Comparison of ENCODE assay signal across 7 mouse cellular contexts in genomic region chr11:102624888-102625407, GRCm38 (mm10). TPM values are rescaled to one million over a fixed set of nuclear protein-coding genes. Genes with fewer than 3 reads are reported as not detected.
A peak's percentile ranks its signal among the peaks of the same experiment; 100 is the strongest.
DNase-seq lines count a peak whose midpoint lies in the region; ATAC-seq lines count a peak whose summit lies in the region.

No protein-coding gene starts in this region.

- no peak overlapping the region for H3K4me3 ChIP-seq in liver, embryonic 12.5 days
- no peak overlapping the region for H3K4me3 ChIP-seq in forebrain, embryonic 12.5 days (replicated peaks)
- H3K4me3 ChIP-seq in limb, embryonic 11.5 days (ENCODE audit: low read depth, low read length) = no peak overlapping the region
- H3K4me3 ChIP-seq in stomach, embryonic 14.5 days (ENCODE audit: low read depth, low read length) = no peak overlapping the region

- peaks cover 13% of the 10 kb centered on the region; the same call in 1 of the 2 replicates for H3K4me1 ChIP-seq in liver, embryonic 12.5 days
- H3K4me1 ChIP-seq in forebrain, embryonic 12.5 days = peaks cover 28% of the 10 kb centered on the region
- peaks cover 36% of the 10 kb centered on the region for H3K4me1 ChIP-seq in limb, embryonic 11.5 days (ENCODE audit: control insufficient read depth, insufficient read depth, low read length)
- H3K4me1 ChIP-seq in stomach, embryonic 14.5 days (ENCODE audit: control insufficient read depth, insufficient read depth, low read length) = peaks cover 23% of the 10 kb centered on the region

- no peaks in the 10 kb centered on the region for H3K36me3 ChIP-seq in liver, embryonic 12.5 days
- H3K36me3 ChIP-seq in forebrain, embryonic 12.5 days (replicated peaks) = no peaks in the 10 kb centered on the region
- no peaks in the 10 kb centered on the region for H3K36me3 ChIP-seq in limb, embryonic 11.5 days (ENCODE audit: control insufficient read depth, insufficient read depth, low read length)
- no peaks in the 10 kb centered on the region for H3K36me3 ChIP-seq in stomach, embryonic 14.5 days (ENCODE audit: control insufficient read depth, insufficient read depth, low read length)

- ATAC-seq in liver, embryonic 12.5 days = no peak
- ATAC-seq in forebrain, embryonic 12.5 days (ENCODE audit: low FRiP score) = peak; percentile 58
- no peak for ATAC-seq in limb, embryonic 11.5 days (ENCODE audit: insufficient number of reproducible peaks, low FRiP score, low TSS enrichment, low read depth)
- ATAC-seq in stomach, embryonic 14.5 days (ENCODE audit: insufficient number of reproducible peaks, insufficient read depth, low FRiP score, low read depth) = peak; percentile 36; the same call in 1 of the 2 replicates

- H3K27me3 ChIP-seq in liver, embryonic 12.5 days (replicated peaks) = peaks cover 4% of the 10 kb centered on the region; the same call in 1 of the 2 replicates
- H3K27me3 ChIP-seq in forebrain, embryonic 12.5 days = no peaks in the 10 kb centered on the region
- no peaks in the 10 kb centered on the region for H3K27me3 ChIP-seq in limb, embryonic 11.5 days (ENCODE audit: control insufficient read depth, insufficient read depth, low read length)
- no peaks in the 10 kb centered on the region for H3K27me3 ChIP-seq in stomach, embryonic 14.5 days (ENCODE audit: control insufficient read depth, insufficient read depth, low read length)

- 56% methylated on average over 14 of the region's 14 CpGs for WGBS in liver, embryonic 12.5 days (ENCODE audit: insufficient replicate concordance)
- 38% methylated on average over 14 of the region's 14 CpGs for WGBS in forebrain, embryonic 12.5 days
- WGBS in limb, embryonic 11.5 days = 26% methylated on average over 14 of the region's 14 CpGs
- 25% methylated on average over 14 of the region's 14 CpGs for WGBS in stomach, embryonic 14.5 days

- H3K9ac ChIP-seq in liver, embryonic 12.5 days = no peak overlapping the region
- no peak overlapping the region for H3K9ac ChIP-seq in forebrain, embryonic 12.5 days
- H3K9ac ChIP-seq in limb, embryonic 11.5 days (ENCODE audit: low read length) = no peak overlapping the region
- H3K9ac ChIP-seq in stomach, embryonic 14.5 days (replicated peaks; ENCODE audit: low read depth, low read length) = no peak overlapping the region

- no peaks in the 10 kb centered on the region for H3K9me3 ChIP-seq in liver, embryonic 12.5 days (replicated peaks)
- H3K9me3 ChIP-seq in forebrain, embryonic 12.5 days = no peaks in the 10 kb centered on the region
- H3K9me3 ChIP-seq in limb, embryonic 11.5 days (ENCODE audit: control insufficient read depth, low read length) = no peaks in the 10 kb centered on the region
- no peaks in the 10 kb centered on the region for H3K9me3 ChIP-seq in stomach, embryonic 14.5 days (ENCODE audit: control insufficient read depth, low read depth, low read length)

- peak overlapping the region; percentile 60 for H3K27ac ChIP-seq in liver, embryonic 12.5 days
- peak overlapping the region; percentile 70 for H3K27ac ChIP-seq in forebrain, embryonic 12.5 days
- H3K27ac ChIP-seq in limb, embryonic 11.5 days (replicated peaks; ENCODE audit: low read depth, low read length) = peak overlapping the region; percentile 86
- peak overlapping the region; percentile 78 for H3K27ac ChIP-seq in stomach, embryonic 14.5 days (ENCODE audit: low read length)

- peak overlapping the region; percentile 24; the same call in 1 of the 2 replicates for H3K4me2 ChIP-seq in liver, embryonic 12.5 days
- H3K4me2 ChIP-seq in forebrain, embryonic 12.5 days = peak overlapping the region; percentile 26
- H3K4me2 ChIP-seq in limb, embryonic 11.5 days (ENCODE audit: low read depth, severe bottlenecking) = no peak overlapping the region; the same call in 1 of the 2 replicates
- H3K4me2 ChIP-seq in stomach, embryonic 14.5 days (replicated peaks; ENCODE audit: low read depth, low read length) = peak overlapping the region; percentile 40; the same call in 1 of the 2 replicates

- DNase-seq in liver = no peak
- peak; percentile 51 for DNase-seq in limb, embryonic 11.5 days (ENCODE audit: low spot score)
- DNase-seq in urinary bladder, postnatal 36 days (ENCODE audit: low spot score in 2 of 2) = no peak
- DNase-seq in thymus, postnatal 36 days = no peak

RNA-seq across cellular contexts. Expression of gene Fzd2, which starts 20.8 kb away (rescaled TPM):
- polyA plus RNA-seq in liver, embryonic 12.5 days (2016; fragmentation: Nextera tagmentation; extraction: Ambion mirVana) = 3.5 and 4.7 TPM in 2 replicates
- 42.2 and 42.3 TPM in 2 replicates for polyA plus RNA-seq in forebrain, embryonic 12.5 days (2016; fragmentation: Nextera tagmentation; extraction: Ambion mirVana)
- 57.2 and 57.4 TPM in 2 replicates for polyA plus RNA-seq in limb, embryonic 11.5 days (2014; fragmentation: Nextera tagmentation; extraction: Ambion mirVana)
- 30.5 and 30.6 TPM in 2 replicates for polyA plus RNA-seq in stomach, embryonic 14.5 days (2014; fragmentation: Nextera tagmentation; extraction: Ambion mirVana)

RNA-seq across cellular contexts. Expression of gene Meioc, which starts 38.6 kb away (rescaled TPM):
- polyA plus RNA-seq in liver, embryonic 12.5 days (2016; fragmentation: Nextera tagmentation; extraction: Ambion mirVana) = 0.20 and 0.26 TPM in 2 replicates
- polyA plus RNA-seq in forebrain, embryonic 12.5 days (2016; fragmentation: Nextera tagmentation; extraction: Ambion mirVana) = 0.19 and 0.21 TPM in 2 replicates
- polyA plus RNA-seq in limb, embryonic 11.5 days (2014; fragmentation: Nextera tagmentation; extraction: Ambion mirVana) = 0.35 and 1.2 TPM in 2 replicates
- polyA plus RNA-seq in stomach, embryonic 14.5 days (2014; fragmentation: Nextera tagmentation; extraction: Ambion mirVana) = 0.80 and 1.2 TPM in 2 replicates

RNA-seq across cellular contexts. Expression of gene Gm11627, which starts 45.7 kb away (rescaled TPM):
- 0.51 and 0.96 TPM in 2 replicates for polyA plus RNA-seq in liver, embryonic 12.5 days (2016; fragmentation: Nextera tagmentation; extraction: Ambion mirVana)
- polyA plus RNA-seq in forebrain, embryonic 12.5 days (2016; fragmentation: Nextera tagmentation; extraction: Ambion mirVana) = 11.7 and 12.5 TPM in 2 replicates
- 3.9 and 4.2 TPM in 2 replicates for polyA plus RNA-seq in limb, embryonic 11.5 days (2014; fragmentation: Nextera tagmentation; extraction: Ambion mirVana)
- polyA plus RNA-seq in stomach, embryonic 14.5 days (2014; fragmentation: Nextera tagmentation; extraction: Ambion mirVana) = 15.9 and 18.9 TPM in 2 replicates

Comparison
In these comparisons a context has a peak if more than half of its experiments do, and no peak if none do; other contexts are left out.
1. ATAC-seq: peak in forebrain, embryonic 12.5 days (single experiment) and stomach, embryonic 14.5 days (single experiment); none in liver, embryonic 12.5 days (single experiment) and limb, embryonic 11.5 days (single experiment).
2. Peak in every context shown above with its lines, with median percentiles within 50 percentile points of each other: H3K27ac ChIP-seq.